Mouse (Mus musculus): ENCODE data around the gene Tubgcp6. TPM values are rescaled to one million over a fixed set of nuclear protein-coding genes. Genes with fewer than 3 reads are reported as not detected.

Gene Tubgcp6
- polyA plus RNA-seq (2014; fragmentation: Nextera tagmentation; extraction: Ambion mirVana) = 10.9 and 11.3 TPM in 2 replicates

DNA sequence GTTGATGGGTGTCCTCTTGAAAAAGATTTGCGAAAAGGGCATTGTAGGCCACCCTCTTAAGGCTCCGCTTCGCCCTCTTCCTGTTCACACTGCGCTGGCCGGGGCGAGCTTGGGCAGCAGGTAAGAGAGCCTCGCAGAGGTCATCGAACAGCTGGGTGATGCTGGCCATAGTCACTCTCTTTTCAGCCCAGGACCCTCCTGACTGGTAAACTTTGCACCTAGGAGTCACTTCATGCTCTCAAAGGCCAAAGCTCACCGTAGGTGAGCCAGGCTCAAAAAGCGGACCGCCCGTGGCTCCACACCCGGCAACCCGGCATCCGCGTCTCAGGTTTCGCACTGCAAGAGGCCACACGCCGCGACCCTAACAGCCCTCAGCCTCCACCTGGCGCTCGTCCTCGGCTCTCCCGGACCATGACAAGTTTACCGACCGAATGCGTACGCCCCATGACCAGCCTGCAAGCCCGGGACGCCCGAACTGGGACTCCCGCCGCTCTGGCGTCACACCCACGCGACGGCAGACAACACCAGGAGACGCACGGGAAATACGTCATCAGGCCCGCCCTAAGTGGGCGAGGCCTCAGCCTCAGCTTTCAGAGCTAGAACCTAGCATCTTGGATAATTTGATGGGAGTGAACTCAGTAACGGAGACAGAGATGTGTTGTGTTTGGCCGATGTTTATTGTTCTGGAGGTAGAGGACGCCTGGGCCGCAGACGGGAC lies at the start of gene Tubgcp6:
Tubgcp6 (minus strand) TSS at position 464 of the 718 bp plus-strand sequence.
- Histone ChIP-seq H3K27me3 (ENCODE audit: control insufficient read depth, insufficient read depth, low read length) (no peaks in the 10 kb centered on the region), H3K4me2 (ENCODE audit: low read length) (peak within 1 kb of the TSS; percentile 97), H3K36me3 (ENCODE audit: control insufficient read depth, insufficient read depth, low read length) (peaks cover 45% of the 10 kb centered on the region), H3K4me1 (ENCODE audit: control insufficient read depth in 2 of 2, insufficient read depth in 2 of 2, low read length in 2 of 2) (peaks cover 16 to 34% of the 10 kb centered on the region in 2 experiments), H3K9ac (ENCODE audit: low read length) (peak within 1 kb of the TSS; percentile 96), H3K9me3 (ENCODE audit: control insufficient read depth, low read length) (no peaks in the 10 kb centered on the region), H3K27ac (replicated peaks in 1 of 2; ENCODE audit: control insufficient read depth in 1 of 2, insufficient read depth in 1 of 2, low read depth in 2 of 2, low read length in 2 of 2) (peak within 1 kb of the TSS; percentile 66 to 74), H3K4me3 (ENCODE audit: control insufficient read depth in 1 of 2, insufficient read depth in 1 of 2, low read depth in 1 of 2, low read length in 2 of 2) (peak within 1 kb of the TSS; percentile 81 to 96)
- WGBS = under 1% methylated on average over 47 of the region's 47 CpGs
- ATAC-seq (ENCODE audit: insufficient number of reproducible peaks, insufficient read depth, low FRiP score, low read depth) = peak; percentile 81

DNA sequence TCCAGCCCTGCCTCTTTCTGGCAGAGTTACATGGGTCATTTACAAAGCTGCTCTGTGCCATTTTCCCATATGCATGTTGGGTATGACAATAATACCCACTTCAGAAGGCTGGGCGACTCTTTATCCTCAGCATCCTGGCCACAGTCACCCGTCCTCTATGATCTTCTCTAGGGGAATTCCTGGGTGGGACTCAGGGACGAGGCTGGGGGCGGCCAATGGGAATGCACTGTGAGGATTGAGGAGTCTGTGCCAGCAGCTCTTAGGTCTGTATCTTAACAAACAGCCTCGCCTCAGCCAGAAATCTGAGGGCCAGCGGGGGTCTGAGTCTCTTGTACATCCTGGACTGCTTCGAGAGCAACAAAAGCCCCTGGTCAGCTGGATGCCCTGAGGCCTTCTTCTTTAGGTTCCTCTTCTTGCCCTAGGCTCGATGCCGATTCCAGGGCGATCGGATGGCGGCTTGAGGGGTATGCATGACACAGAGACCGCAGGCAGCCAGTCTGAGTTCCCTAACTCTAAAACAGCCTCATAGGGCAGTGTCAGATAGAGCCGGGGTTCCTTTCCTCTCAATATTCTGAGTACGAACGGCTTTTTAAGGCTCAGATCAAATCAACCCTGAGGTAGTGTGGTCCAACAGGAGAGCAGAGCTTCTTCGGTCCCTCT lies 49.5 kb upstream of the Tubgcp6 start:
- Histone ChIP-seq H3K9me3 (ENCODE audit: control insufficient read depth, low read length) (no peaks in the 10 kb centered on the region), H3K4me2 (ENCODE audit: low read length) (peak overlapping the region; percentile 99), H3K27ac (replicated peaks in 1 of 2; ENCODE audit: control insufficient read depth in 1 of 2, insufficient read depth in 1 of 2, low read depth in 2 of 2, low read length in 2 of 2) (peak overlapping the region; percentile 8 to 43; a peak in 2 of 4 replicates), H3K4me3 (ENCODE audit: control insufficient read depth in 1 of 2, insufficient read depth in 1 of 2, low read depth in 1 of 2, low read length in 2 of 2) (peak overlapping the region; percentile 59 to 60), H3K9ac (ENCODE audit: low read length) (peak overlapping the region; percentile 80), H3K36me3 (ENCODE audit: control insufficient read depth, insufficient read depth, low read length) (peaks cover 21% of the 10 kb centered on the region), H3K27me3 (ENCODE audit: control insufficient read depth, insufficient read depth, low read length) (no peaks in the 10 kb centered on the region), H3K4me1 (ENCODE audit: control insufficient read depth in 2 of 2, insufficient read depth in 2 of 2, low read length in 2 of 2) (peaks cover 58 to 79% of the 10 kb centered on the region in 2 experiments)
- ATAC-seq (ENCODE audit: insufficient number of reproducible peaks, insufficient read depth, low FRiP score, low read depth) = no peak
- 44% methylated on average over 17 of the region's 17 CpGs for WGBS

DNA sequence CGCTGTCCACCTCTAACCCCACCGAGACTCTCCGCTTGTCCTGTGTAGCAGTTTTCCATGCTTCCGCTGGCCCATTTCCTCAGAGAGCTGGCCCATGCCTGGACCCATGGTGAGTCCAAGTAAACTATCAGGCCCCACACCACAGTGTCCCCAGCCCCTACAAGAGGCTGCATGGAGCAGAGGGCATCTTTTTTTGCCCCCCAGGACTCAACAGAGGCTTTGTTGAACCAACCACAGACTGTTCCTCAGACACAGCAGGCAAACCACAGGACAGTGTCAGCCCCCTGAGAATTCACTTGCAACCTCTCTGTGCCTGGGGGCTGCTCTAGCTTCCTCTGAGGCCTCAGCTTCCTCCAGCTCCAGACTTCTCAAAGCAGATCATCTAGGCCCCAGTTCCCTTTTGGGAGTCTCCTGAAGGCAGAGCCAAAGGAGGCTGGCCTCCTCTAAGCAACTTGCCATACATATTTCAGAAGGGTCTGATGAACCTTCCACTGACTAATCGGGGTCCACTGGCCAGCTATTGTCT lies 48.7 kb upstream of the Tubgcp6 start:
- H3K9ac ChIP-seq (ENCODE audit: low read length) = no peak overlapping the region
- H3K4me2 ChIP-seq (ENCODE audit: low read length) = no peak overlapping the region
- H3K27me3 ChIP-seq (ENCODE audit: control insufficient read depth, insufficient read depth, low read length) = no peaks in the 10 kb centered on the region
- peaks cover 29% of the 10 kb centered on the region for H3K36me3 ChIP-seq (ENCODE audit: control insufficient read depth, insufficient read depth, low read length)
- H3K4me3 ChIP-seq (ENCODE audit: control insufficient read depth in 1 of 2, insufficient read depth in 1 of 2, low read depth in 1 of 2, low read length in 2 of 2) = no peak overlapping the region
- peaks cover 50 to 71% of the 10 kb centered on the region in 2 experiments for H3K4me1 ChIP-seq (ENCODE audit: control insufficient read depth in 2 of 2, insufficient read depth in 2 of 2, low read length in 2 of 2)
- no peak for ATAC-seq (ENCODE audit: insufficient number of reproducible peaks, insufficient read depth, low FRiP score, low read depth)
- H3K27ac ChIP-seq (replicated peaks in 1 of 2; ENCODE audit: control insufficient read depth in 1 of 2, insufficient read depth in 1 of 2, low read depth in 2 of 2, low read length in 2 of 2) = no peak overlapping the region
- WGBS = 75% methylated on average over 5 of the region's 5 CpGs
- H3K9me3 ChIP-seq (ENCODE audit: control insufficient read depth, low read length) = no peaks in the 10 kb centered on the region

DNA sequence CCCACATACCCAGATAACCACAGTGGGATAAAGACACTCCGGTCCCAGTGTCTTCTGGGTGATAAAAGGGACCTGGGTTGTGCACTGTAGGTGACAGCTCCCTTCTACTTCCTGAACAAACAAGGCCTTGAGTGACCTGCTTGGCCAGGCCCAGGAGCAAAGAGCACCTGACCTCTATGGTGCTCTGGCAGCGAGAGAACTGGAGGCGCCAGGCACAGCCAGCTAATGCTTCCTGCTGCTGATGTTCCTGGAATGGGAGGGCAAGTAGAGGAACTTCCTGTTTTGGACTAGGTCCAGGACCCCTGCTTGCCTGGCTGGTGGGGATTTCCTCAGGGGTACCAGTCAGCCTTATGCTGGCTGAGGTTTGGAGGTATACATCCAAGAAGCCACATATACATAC lies 47.2 kb upstream of the Tubgcp6 start:
- ATAC-seq (ENCODE audit: insufficient number of reproducible peaks, insufficient read depth, low FRiP score, low read depth) = no peak
- peak overlapping the region; percentile 14; the same call in 1 of the 2 replicates for H3K9ac ChIP-seq (ENCODE audit: low read length)
- peak overlapping the region; percentile 81 to 85 for H3K27ac ChIP-seq (replicated peaks in 1 of 2; ENCODE audit: control insufficient read depth in 1 of 2, insufficient read depth in 1 of 2, low read depth in 2 of 2, low read length in 2 of 2)
- H3K36me3 ChIP-seq (ENCODE audit: control insufficient read depth, insufficient read depth, low read length) = peaks cover 44% of the 10 kb centered on the region
- no peaks in the 10 kb centered on the region for H3K9me3 ChIP-seq (ENCODE audit: control insufficient read depth, low read length)
- no peaks in the 10 kb centered on the region for H3K27me3 ChIP-seq (ENCODE audit: control insufficient read depth, insufficient read depth, low read length)
- 13% methylated on average over 3 of the region's 3 CpGs for WGBS
- peak overlapping the region; percentile 58 for H3K4me2 ChIP-seq (ENCODE audit: low read length)
- no peak overlapping the region for H3K4me3 ChIP-seq (ENCODE audit: control insufficient read depth in 1 of 2, insufficient read depth in 1 of 2, low read depth in 1 of 2, low read length in 2 of 2)
- H3K4me1 ChIP-seq (ENCODE audit: control insufficient read depth in 2 of 2, insufficient read depth in 2 of 2, low read length in 2 of 2) = peaks cover 37 to 56% of the 10 kb centered on the region in 2 experiments

DNA sequence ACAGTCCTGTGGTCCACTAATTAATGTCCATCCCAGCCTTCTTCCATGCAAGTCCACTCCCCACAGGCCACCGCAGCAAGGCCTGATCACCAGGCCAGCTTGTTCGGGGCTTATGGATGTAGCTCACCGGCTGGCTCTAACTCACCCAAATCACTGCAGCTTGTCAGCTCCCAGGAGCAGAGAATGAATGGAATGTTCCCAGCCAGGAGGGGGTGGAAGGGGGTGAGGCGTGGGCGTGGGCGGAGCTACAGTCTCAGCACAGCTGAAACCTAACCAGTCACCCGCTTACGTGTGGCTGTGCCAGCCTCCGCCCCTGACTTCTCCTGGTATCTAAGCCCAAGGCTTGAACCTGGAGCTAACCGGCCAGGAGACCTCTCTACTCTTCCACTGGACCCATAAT lies 46.5 kb upstream of the Tubgcp6 start:
- H3K36me3 ChIP-seq (ENCODE audit: control insufficient read depth, insufficient read depth, low read length) = peaks cover 50% of the 10 kb centered on the region
- H3K27me3 ChIP-seq (ENCODE audit: control insufficient read depth, insufficient read depth, low read length) = no peaks in the 10 kb centered on the region
- peak overlapping the region; percentile 11 to 15; a peak in 3 of 4 replicates for H3K4me3 ChIP-seq (ENCODE audit: control insufficient read depth in 1 of 2, insufficient read depth in 1 of 2, low read depth in 1 of 2, low read length in 2 of 2)
- peak overlapping the region; percentile 58 for H3K4me2 ChIP-seq (ENCODE audit: low read length)
- peak; percentile 80 for ATAC-seq (ENCODE audit: insufficient number of reproducible peaks, insufficient read depth, low FRiP score, low read depth)
- peaks cover 31 to 50% of the 10 kb centered on the region in 2 experiments for H3K4me1 ChIP-seq (ENCODE audit: control insufficient read depth in 2 of 2, insufficient read depth in 2 of 2, low read length in 2 of 2)
- H3K9ac ChIP-seq (ENCODE audit: low read length) = peak overlapping the region; percentile 59
- H3K27ac ChIP-seq (replicated peaks in 1 of 2; ENCODE audit: control insufficient read depth in 1 of 2, insufficient read depth in 1 of 2, low read depth in 2 of 2, low read length in 2 of 2) = peak overlapping the region; percentile 85 to 93
- 3% methylated on average over 10 of the region's 10 CpGs for WGBS
- no peaks in the 10 kb centered on the region for H3K9me3 ChIP-seq (ENCODE audit: control insufficient read depth, low read length)

DNA sequence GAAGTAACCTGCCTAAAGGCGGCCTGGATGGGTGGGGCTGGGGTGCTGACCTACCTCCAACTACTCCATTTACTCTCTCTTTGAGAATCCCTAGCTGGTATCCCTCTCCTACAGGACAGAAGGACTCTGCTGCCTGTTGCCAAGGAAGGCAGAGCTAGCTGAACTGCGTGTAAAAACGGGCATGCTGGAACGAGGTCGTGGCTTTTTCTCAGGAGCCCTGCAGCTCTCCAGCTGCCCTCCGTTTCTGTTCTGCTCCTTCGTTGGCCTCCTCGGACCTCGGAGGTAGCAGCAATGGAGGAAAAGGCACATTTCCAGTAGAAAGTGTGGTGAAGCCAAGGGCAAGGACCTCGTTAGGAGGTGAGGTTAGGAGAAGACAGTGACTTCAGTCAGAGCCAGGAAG lies 46.0 kb upstream of the Tubgcp6 start:
- no peaks in the 10 kb centered on the region for H3K9me3 ChIP-seq (ENCODE audit: control insufficient read depth, low read length)
- 35% methylated on average over 10 of the region's 10 CpGs for WGBS
- peaks cover 26 to 44% of the 10 kb centered on the region in 2 experiments for H3K4me1 ChIP-seq (ENCODE audit: control insufficient read depth in 2 of 2, insufficient read depth in 2 of 2, low read length in 2 of 2)
- H3K36me3 ChIP-seq (ENCODE audit: control insufficient read depth, insufficient read depth, low read length) = peaks cover 55% of the 10 kb centered on the region
- no peaks in the 10 kb centered on the region for H3K27me3 ChIP-seq (ENCODE audit: control insufficient read depth, insufficient read depth, low read length)
- ATAC-seq (ENCODE audit: insufficient number of reproducible peaks, insufficient read depth, low FRiP score, low read depth) = no peak
- H3K27ac ChIP-seq (replicated peaks in 1 of 2; ENCODE audit: control insufficient read depth in 1 of 2, insufficient read depth in 1 of 2, low read depth in 2 of 2, low read length in 2 of 2) = peak overlapping the region; percentile 85 to 93
- H3K4me3 ChIP-seq (ENCODE audit: control insufficient read depth in 1 of 2, insufficient read depth in 1 of 2, low read depth in 1 of 2, low read length in 2 of 2) = peak overlapping the region; percentile 11 to 15; a peak in 3 of 4 replicates
- H3K4me2 ChIP-seq (ENCODE audit: low read length) = peak overlapping the region; percentile 58
- H3K9ac ChIP-seq (ENCODE audit: low read length) = peak overlapping the region; percentile 59

DNA sequence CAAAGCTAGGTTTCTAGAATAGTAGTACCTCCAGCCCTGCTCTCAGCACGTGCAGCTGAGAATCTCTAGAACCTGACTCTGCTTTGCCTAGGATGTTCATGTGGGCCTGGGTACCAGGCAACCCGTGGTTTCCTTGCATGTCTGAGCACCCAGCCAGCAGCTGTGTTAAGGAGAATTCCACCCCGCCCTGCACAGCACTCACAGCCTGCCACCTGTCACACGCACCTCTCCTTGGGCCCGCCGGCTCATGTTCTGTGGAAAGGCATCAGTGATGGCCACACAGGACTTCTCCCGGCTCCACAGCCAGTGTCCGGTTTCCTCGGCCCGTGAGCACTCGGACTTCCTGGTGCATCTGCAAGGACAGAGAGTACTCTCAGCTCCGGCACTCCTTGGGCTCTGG lies 42.6 kb upstream of the Tubgcp6 start:
- Histone ChIP-seq H3K9ac (ENCODE audit: low read length) (no peak overlapping the region), H3K36me3 (ENCODE audit: control insufficient read depth, insufficient read depth, low read length) (peaks cover 90% of the 10 kb centered on the region)

More for the DNA sequence above, 42.6 kb upstream of the Tubgcp6 start:
- Histone ChIP-seq H3K4me1 (ENCODE audit: control insufficient read depth in 2 of 2, insufficient read depth in 2 of 2, low read length in 2 of 2) (peaks cover 16 to 23% of the 10 kb centered on the region in 2 experiments), H3K27ac (replicated peaks in 1 of 2; ENCODE audit: control insufficient read depth in 1 of 2, insufficient read depth in 1 of 2, low read depth in 2 of 2, low read length in 2 of 2) (no peak overlapping the region), H3K27me3 (ENCODE audit: control insufficient read depth, insufficient read depth, low read length) (no peaks in the 10 kb centered on the region), H3K4me2 (ENCODE audit: low read length) (no peak overlapping the region), H3K9me3 (ENCODE audit: control insufficient read depth, low read length) (no peaks in the 10 kb centered on the region), H3K4me3 (ENCODE audit: control insufficient read depth in 1 of 2, insufficient read depth in 1 of 2, low read depth in 1 of 2, low read length in 2 of 2) (no peak overlapping the region)
- 92% methylated on average over 12 of the region's 12 CpGs for WGBS
- ATAC-seq (ENCODE audit: insufficient number of reproducible peaks, insufficient read depth, low FRiP score, low read depth) = no peak
